Mouse (Mus musculus) frontal cortex, postnatal 14 days (tissue): Measurements from ENCODE around the gene Phkb.
"Not testable (repeated sequence)": the region's sequence is repeated elsewhere in the genome, so short reads cannot be mapped to it uniquely, and the experiment has no call there.

ENCODE experiments used
- DNase-seq, 2 experiments: peaks; one replicate each; pipeline ENCODE4 v3.0.0; 2022; ENCODE audit warnings: low spot score in 2 of 2

Phkb gene

GRCm38 (mm10) chr8:85840657-85841488 is at the start of gene Phkb, which contains the start of gene Itfg1:
TSS of gene Phkb (plus strand) at chr8:85840959.
TSS of gene Itfg1 (minus strand) at chr8:85840921.
- peak; percentile 80 to 83 for DNase-seq

GRCm38 (mm10) chr8:85796392-85796791 is 44.4 kb upstream of the Phkb start:
- DNase-seq, result not testable (repeated sequence)

- no peak for DNase-seq
Measured at GRCm38 (mm10) chr8:85800164-85800563, 40.6 kb upstream of the Phkb start.

GRCm38 (mm10) chr8:85801408-85801807 is 39.4 kb upstream of the Phkb start:
- no peak for DNase-seq

GRCm38 (mm10) chr8:85813621-85814020 is 27.1 kb upstream of the Phkb start:
- DNase-seq, result no peak

- no peak for DNase-seq
Measured at GRCm38 (mm10) chr8:85839916-85840656, 673 bp upstream of the Phkb start.

- DNase-seq, result no peak
Measured at GRCm38 (mm10) chr8:85841489-85841795, 683 bp downstream of the Phkb start.

GRCm38 (mm10) chr8:85845887-85846286 is 5.1 kb downstream of the Phkb start:
- DNase-seq, result no peak

GRCm38 (mm10) chr8:85854220-85855123 is 13.7 kb downstream of the Phkb start:
- no peak for DNase-seq

GRCm38 (mm10) chr8:85857227-85857896 is 16.6 kb downstream of the Phkb start:
- not testable (repeated sequence) for DNase-seq

GRCm38 (mm10) chr8:85860612-85861011 is 19.9 kb downstream of the Phkb start:
- DNase-seq, result no peak

GRCm38 (mm10) chr8:85862381-85862780 is 21.6 kb downstream of the Phkb start:
- no peak for DNase-seq

- no peak for DNase-seq
Measured at GRCm38 (mm10) chr8:85871660-85872059, 30.9 kb downstream of the Phkb start.

- no peak for DNase-seq
Measured at GRCm38 (mm10) chr8:85877976-85878375, 37.2 kb downstream of the Phkb start.

GRCm38 (mm10) chr8:85879624-85880023 is 38.9 kb downstream of the Phkb start:
- DNase-seq, result no peak

- no peak for DNase-seq
Measured at GRCm38 (mm10) chr8:85884811-85885210, 44.1 kb downstream of the Phkb start.

GRCm38 (mm10) chr8:85897636-85898035 is 56.9 kb downstream of the Phkb start:
- DNase-seq, result no peak

- DNase-seq, result no peak
Measured at GRCm38 (mm10) chr8:85924991-85925390, 84.2 kb downstream of the Phkb start.

GRCm38 (mm10) chr8:85925574-85925973 is 84.8 kb downstream of the Phkb start:
- no peak for DNase-seq

- peak in 1 of 2 experiments; percentile 6 for DNase-seq
Measured at GRCm38 (mm10) chr8:85926107-85926506, 85.3 kb downstream of the Phkb start.

- no peak for DNase-seq
Measured at GRCm38 (mm10) chr8:85936148-85936547, 95.4 kb downstream of the Phkb start.
